Mouse (Mus musculus) gastrocnemius, postnatal 25 days (tissue): Measurements from ENCODE around the gene Socs3. TPM values are rescaled to one million over a fixed set of nuclear protein-coding genes. Genes with fewer than 3 reads are reported as not detected.
A peak's percentile ranks its signal among the peaks of the same experiment; 100 is the strongest.

Experiments
- DNase-seq: peaks from one replicate; pipeline ENCODE4 v3.0.0; 2022
- total RNA-seq, 2 experiments: library from RNA; stranded (reverse); gene quantifications; 1 replicate in 1 of 2; 2 replicates in 1 of 2; pipeline ENCODE4 v1.2.3; 2021

The Socs3 gene
- total RNA-seq, 2 experiments from 2014 or later = 4.4 to 6.1 TPM

- no peak for DNase-seq
Observed at GRCm38 (mm10) chr11:117972656-117973558, 3.1 kb upstream of the Socs3 start.

- no peak for DNase-seq
Observed at GRCm38 (mm10) chr11:117971646-117972242, 1.9 kb upstream of the Socs3 start.

DNA sequence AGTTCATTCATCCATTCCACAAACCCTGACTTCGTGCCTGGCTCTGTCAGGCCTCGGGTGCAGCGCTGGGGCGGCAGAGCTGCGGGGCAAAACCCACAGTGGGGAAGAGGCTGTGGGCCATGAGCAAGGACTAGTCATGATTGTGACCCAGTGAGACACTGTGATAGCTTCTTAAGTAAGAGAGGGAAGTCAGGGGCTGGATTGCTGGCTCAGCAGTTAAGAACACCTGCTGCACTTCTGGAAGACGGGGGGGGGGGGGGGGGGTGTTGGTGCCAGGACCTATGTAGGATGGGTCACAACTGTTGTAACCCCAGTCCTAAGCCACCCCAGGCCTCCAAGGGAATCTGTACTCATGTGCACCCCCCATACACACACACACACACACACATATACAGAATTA lies 1.3 kb upstream of the Socs3 start:
- DNase-seq = no peak

GRCm38 (mm10) chr11:117969100-117969944 lies 525 bp downstream of the Socs3 start:
- DNase-seq = peak; percentile 97

- no peak for DNase-seq
Observed at GRCm38 (mm10) chr11:117968716-117969099, 1.1 kb downstream of the Socs3 start.

DNA sequence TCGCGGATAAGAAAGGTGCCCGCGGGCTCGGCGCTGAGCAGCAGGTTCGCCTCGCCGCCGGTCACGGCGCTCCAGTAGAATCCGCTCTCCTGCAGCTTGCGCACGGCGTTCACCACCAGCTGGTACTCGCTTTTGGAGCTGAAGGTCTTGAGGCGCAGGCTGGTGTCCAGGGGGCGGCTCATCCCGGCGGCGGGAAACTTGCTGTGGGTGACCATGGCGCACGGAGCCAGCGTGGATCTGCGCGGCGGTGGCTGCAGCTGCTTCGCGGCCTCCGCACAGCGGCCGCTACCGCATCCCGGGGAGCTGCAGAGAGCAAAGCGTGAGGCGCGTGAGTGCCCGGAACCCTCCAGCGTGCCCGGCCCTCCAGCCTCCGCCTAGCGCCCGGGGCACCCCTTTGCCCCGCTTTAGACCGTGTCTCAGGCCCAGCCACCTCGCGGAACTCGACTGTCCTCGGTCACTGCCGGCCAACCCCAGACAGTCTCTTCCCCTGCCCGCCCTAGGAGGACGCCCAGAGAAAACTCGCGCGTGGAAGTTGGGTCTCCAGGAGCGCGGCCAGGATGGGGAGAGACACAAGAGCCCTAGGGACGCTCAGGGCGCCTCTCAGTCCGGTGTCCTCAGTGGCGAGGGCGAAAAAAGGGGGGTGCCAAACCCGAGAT lies 1.7 kb downstream of the Socs3 start:
- no peak for DNase-seq

- DNase-seq = no peak
Observed at GRCm38 (mm10) chr11:117967249-117968015, 2.4 kb downstream of the Socs3 start.

DNA sequence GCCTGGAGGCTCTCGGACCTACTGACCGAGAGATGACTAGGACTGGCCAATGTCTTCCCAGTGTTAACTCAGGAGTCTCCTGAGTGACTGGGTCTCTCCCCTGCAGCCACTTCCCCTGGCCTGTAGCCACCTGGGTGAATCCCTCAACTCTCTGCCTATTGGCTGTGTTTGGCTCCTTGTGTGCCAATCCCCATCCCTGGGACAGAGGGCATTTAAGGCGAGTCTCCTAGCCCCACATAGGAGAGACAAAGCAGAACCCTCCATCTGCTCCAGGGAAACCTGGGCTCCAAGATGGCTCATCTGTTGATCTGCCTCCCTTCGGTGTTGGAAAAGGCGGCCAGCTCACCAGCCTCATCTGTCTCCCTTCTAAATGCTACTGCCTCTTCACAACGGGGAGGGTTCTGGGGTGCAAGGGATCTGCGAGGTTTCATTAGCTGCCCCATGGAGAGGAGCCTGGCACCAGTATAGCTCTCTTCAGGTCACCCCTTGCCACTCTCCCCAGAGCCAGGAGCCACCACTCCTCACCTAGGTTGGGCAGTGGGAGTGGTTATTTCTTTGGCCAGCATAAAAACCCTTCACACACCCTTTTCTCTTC lies 3.2 kb downstream of the Socs3 start:
- peak; percentile 28 for DNase-seq

DNA sequence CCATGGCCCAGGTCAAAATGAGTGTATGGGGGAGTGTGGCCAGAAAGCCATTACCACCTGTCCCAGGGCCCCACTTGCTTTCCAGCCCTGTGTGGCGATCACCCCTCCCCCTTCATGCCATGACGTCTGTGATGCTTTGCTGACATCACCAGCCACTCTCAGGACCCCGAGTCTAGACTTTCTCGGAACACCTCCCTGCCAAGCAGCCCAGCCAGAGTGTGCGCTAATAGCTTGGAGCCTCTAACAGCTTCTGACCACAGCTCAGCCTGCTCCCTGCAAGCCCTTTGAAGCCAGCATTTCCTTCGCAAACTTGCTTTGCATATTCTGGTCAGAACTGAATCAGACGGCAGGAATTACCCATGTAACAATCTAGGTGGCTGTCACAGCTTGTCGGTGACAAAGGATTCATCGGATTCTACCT lies 4.3 kb downstream of the Socs3 start:
- no peak for DNase-seq

DNA sequence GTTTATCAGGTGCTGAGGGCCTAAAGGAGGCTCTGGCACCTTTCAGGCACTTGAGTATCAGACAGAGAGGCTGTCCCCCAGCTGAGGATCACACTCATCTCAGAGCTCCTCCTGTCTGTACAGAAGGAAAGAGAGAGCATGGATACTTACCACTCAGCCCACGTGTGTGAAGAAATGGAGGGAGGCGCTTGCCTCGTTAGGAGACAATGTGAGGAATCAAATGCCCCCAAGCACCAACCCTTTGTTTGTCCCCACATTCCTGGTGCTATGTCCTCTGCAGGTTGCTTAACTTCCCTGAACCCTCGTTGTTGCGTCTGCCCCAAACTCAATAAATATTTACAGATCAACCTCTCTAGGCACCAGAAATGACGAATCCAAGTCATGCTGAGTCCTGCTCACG lies 4.8 kb downstream of the Socs3 start:
- DNase-seq = no peak

- DNase-seq = no peak
Observed at GRCm38 (mm10) chr11:117964294-117964693, 5.6 kb downstream of the Socs3 start.

- DNase-seq = no peak
Observed at GRCm38 (mm10) chr11:117963872-117964271, 6.0 kb downstream of the Socs3 start.

- DNase-seq = peak; percentile 98
Observed at GRCm38 (mm10) chr11:117963091-117963793, 6.6 kb downstream of the Socs3 start.

GRCm38 (mm10) chr11:117962228-117963067 lies 7.4 kb downstream of the Socs3 start:
- peak; percentile 93 for DNase-seq

DNA sequence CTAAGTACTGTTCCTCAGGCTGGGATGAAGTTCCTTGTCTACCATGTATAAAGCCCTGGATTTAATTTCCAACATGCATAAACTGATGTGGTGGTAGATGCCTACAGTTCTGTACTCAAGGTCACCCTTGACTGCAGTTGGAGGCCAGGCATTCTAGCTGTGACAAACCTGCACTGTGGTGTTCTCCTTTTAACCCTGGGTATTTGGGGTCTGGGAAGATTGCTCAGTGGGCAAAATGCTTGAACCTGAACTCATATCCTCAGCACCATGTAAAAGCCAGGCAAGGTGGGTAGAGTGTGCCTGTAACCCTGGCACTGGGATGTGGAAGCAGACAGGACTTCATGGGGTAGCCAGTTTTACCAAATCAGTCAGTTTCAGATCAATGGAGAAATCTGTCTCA lies 9.2 kb downstream of the Socs3 start:
- DNase-seq = no peak

DNA sequence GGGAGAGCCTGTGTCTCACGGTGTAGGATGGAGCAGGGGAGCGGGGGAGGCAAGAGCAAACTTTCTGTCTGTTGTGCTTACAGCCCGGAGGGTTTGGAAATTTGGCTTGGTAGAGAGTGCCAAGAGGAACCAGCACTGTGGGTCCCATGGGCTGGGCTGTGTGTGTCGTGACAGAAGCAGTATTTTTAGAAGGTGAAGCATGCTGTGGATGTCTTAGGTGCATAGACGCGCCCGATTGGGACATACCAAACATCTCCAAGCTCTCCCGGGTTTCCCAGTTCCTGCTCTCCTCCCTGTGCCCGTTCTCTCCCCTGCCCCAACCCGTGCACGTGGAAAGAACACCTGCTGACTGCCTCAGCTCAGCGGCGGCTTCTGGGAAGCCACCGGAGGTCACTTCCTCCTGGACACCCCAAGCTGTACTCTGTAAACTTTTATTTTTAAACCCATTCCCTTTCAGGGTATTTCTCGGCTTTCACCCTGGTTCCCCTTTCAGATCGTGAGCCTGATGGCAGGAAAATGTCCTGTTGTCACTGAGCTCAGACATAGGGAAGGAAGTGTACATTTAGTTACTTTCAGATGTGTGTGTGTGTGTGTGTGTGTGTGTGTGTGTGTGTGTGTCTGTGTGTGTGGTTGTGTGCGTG lies 10.0 kb downstream of the Socs3 start:
- DNase-seq = peak; percentile 50

DNA sequence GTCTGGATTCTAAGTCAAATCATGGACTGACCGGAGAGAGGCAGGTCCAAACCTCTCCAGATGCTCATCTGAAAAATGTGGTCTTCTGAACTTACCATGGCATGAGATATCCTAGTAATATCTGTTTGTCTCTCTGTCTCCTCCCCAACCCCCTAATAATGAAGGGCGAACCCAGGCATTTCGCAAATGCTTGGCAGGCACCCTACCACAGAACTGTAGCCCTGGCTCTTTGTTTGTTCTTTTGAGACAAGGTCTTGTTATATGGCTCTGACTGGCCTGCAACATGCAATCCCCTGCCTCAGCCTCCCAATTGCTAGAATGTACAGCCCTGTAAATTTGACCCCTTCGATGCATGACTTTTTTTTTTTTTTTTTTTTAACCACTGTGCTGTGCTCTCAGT lies 10.7 kb downstream of the Socs3 start:
- DNase-seq = no peak

- no peak for DNase-seq
Observed at GRCm38 (mm10) chr11:117958197-117958596, 11.7 kb downstream of the Socs3 start.

DNA sequence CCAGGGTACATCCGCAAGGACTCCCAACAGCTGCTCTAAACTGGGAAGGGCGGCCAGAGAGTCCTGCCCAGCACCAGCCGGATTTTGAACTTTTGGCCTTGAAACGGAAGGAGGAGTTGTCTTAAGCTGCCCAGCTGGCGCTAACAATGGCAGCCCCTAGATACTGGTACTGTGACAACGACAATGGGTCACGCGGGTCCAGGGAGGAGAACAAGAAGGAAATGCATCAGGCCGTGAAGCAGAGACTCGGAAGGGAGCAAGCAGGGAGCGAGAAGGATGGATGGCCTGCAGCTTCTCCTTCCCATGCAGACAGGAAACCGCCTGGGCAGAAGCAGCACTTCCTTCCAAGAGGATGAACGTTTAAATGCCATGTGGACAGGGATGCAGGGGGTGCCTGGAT lies 14.2 kb downstream of the Socs3 start:
- DNase-seq = peak; percentile 17
